Mouse (Mus musculus) A20 (cell line): Measurements from ENCODE around the gene Gm21887.
"Not testable (repeated sequence)": the region's sequence is repeated elsewhere in the genome, so short reads cannot be mapped to it uniquely, and the experiment has no call there.

ENCODE experiments used
- DNase-seq: peaks from one replicate; pipeline ENCODE4 v3.0.0-alpha.2; 2011; ENCODE audit warnings: low read depth, low spot score

The Gm21887 gene

DNA sequence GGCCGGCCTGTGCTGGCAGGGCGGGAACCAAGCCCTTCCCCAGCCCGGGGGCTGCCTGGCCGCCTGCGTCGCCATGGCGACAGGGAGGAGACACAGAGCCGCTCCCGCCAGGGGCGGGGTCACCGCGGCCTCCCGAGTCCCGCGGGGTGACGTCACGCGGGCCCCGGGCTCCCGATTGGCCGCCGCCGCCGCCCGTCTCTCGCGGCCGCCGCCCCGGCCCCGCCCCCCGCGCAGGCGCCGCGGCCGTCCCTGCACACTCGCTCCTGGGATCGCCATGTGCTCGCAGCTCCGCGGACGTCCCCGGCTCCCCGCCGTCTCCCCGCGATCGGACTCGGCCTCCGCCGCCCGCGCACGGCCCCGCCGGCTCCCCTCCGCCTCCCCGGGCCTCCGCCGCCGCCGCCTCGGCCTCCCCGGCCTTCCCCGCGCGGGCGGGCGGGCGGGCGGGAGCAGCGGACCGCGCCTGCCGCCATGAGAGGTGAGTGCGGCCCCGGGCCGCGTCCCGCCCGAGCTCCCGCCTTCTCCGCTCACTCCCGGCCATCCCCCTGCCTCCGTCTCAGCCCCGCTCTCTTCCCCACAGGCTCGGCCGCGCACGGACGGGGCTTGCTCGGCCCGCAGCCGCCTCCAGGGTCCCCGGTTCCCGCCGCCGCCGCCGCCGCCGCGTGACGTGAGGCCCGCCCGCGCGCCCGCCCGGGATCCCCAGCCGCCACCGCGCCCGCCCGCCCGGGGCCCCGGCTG is at the start of gene Gm21887:
Gene Gm21887, plus strand, starts transcription at position 644 of the 735 bp plus-strand sequence.
- DNase-seq: peak; percentile 98

DNA sequence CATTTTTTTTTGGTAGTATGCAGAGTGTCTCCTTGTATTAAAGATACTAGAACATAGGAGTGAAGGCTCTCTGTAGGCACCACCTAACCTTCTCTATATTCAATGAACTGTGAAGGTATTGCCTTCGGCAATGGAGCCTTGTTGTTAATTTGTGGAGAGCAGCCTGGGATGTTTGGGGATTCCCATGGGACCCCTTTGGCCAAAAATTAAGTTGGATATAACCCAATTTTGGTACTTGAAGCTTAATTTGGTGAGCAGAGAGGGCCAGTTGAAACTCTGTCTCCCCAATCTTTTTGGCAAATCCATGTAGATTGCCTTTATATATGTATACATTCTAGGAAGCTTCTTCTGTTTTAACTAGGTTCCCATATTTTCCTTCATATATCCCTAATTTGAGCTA is 40.1 kb upstream of the Gm21887 start:
- DNase-seq: no peak

DNA sequence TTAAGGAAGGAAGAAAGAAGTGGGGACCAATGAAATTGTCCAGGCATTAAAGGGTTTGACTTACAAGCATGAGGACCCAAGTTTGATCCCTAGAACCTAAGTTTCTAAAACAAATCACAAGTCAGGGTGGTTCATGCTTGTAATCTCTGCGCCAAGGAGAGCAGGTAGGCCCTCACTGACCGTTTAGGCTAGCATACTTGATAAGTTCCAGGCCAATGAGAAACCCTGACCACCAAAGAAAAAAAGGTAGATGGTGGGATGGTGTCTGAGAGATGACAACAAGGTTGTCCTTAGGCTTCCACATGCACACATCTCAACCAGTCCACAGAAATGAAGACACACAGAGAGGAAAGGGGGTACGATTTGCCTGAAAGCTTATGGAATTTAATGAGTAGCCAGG is 39.7 kb upstream of the Gm21887 start:
- peak; percentile 2 for DNase-seq

GRCm38 (mm10) chrX:169970546-169970945 is 38.9 kb upstream of the Gm21887 start:
- peak; percentile 2 for DNase-seq

DNA sequence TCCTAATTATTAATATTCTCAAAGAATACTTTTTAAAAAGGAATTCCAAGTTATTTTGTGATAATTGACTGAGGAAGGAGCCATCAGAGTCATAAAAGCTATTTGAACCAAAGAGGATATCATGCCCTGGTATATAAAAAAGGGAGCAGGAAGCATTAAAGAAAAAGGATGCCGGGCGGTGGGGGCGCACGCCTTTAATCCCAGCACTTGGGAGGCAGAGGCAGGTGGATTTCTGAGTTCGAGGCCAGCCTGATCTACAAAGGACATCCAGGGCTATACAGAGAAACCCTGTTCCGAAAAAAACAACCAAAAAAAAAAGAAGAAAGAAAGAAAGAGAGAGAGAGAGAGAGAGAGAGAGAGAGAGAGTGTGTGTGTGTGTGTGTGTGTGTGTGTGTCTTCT is 37.9 kb upstream of the Gm21887 start:
- not testable (repeated sequence) for DNase-seq

DNA sequence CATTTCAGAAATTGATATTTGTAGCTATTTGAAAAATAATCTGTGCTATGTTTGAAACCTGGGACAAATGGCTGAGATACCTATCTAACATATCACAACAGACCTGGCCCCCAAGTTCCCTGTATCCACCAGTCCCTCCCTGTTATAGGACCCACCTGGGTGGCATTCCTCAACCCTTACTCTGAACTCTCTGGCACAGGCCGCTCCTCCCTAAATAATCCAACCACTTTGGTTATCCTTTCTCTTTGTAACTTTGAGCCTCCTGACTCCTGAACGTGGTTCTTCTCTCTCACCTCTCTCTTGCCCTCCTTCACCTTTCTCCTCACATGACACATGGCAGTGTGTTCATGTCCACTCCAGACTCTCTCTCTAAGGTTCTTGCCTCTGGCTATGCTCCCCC is 37.3 kb upstream of the Gm21887 start:
- DNase-seq: peak; percentile 10

DNA sequence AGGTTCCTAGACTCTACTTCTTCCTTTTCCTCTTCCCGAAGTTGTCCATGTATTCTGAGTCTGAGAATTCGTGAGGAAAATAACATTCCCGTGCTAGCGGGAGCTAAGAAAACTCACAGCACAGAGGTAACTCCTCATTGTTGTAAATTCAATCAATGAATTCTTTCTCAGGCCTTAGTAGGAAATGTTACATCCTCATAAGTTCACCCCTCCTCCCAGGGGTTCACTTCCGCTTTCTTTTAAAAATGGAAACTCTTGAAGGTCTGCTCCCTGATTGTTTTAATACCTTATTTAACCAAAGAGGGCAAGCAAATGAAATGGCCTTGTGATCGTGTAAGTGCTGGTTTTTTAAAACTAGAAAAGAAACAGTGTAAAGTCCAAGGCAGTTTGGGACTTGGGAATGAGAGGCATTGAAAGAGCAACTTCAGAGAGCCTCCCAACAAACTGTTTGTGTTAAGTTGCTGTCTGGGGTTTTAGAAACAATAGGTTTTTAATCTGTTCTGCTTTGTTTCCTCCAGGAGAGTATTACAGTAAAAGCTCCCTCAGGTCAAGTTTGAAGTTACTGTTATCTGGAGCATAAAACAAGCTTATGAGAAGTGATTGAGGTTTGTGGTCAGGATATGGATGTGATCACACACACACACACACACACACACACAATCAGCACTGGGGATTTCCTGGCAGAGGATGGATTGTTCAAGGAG is 36.5 kb upstream of the Gm21887 start:
- peak; percentile 87 for DNase-seq

DNA sequence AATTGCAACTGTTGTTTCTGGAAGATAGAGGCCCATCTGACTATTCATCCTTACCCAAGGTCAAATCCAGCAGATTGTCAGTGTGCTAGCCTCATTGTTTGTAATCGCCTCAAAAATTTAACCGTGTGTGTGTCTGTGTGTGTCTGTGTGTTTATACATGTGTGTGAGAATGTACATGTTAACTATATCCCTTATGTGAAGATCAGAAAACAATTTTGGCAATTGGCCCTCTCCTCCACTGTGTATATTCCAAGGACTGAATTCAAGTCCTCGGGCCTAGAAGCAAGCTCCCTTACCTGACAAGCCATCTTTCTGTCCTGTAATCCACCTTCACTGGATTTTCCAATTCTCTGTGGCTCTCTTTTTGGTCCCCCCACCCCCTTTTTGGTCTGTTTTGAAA is 35.7 kb upstream of the Gm21887 start:
- peak; percentile 50 for DNase-seq

- DNase-seq: peak; percentile 13
Measured at GRCm38 (mm10) chrX:169974456-169974855, 35.0 kb upstream of the Gm21887 start.

DNA sequence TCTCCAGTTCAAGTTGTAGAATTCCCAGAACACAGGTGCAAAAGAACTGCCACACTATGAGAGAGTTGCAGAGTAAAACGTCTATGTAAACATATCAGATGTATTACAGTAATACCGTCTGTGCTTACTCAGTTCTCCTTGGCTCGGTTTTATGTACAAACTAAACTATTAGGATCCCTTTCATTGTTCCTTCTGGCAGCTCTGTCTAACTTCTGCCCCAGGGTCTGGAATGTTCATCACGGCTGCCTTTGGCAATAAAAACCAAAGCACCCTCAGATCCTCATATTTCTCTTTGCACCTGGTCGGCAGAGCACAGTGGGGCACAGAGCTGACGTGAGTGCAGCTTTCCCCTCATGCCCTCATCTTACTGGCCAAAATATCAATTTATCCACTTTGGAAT is 34.5 kb upstream of the Gm21887 start:
- peak; percentile 40 for DNase-seq

DNA sequence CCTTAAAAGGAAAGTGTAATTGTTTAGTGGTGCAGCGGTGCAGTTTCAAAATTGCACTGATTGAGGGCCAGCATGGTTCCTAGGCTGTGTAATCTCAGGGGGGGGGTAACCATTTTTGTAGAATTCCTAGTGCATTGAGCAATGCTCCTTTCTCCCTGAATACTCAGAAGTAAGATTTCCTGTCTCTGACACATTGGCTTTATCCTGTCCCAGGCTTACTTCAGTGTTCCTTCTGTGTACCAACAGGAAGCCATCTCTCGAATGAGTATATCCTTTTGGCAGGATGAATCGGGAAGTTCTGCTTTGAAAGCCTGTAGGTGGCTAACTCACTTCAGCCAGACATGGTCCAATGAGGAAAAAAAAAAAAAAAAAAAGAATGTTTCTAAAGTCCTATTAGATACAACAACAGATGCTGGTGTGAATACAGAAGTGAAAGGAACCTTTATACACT is 33.8 kb upstream of the Gm21887 start:
- peak; percentile 76 for DNase-seq

GRCm38 (mm10) chrX:169976340-169976739 is 33.1 kb upstream of the Gm21887 start:
- not testable (repeated sequence) for DNase-seq

DNA sequence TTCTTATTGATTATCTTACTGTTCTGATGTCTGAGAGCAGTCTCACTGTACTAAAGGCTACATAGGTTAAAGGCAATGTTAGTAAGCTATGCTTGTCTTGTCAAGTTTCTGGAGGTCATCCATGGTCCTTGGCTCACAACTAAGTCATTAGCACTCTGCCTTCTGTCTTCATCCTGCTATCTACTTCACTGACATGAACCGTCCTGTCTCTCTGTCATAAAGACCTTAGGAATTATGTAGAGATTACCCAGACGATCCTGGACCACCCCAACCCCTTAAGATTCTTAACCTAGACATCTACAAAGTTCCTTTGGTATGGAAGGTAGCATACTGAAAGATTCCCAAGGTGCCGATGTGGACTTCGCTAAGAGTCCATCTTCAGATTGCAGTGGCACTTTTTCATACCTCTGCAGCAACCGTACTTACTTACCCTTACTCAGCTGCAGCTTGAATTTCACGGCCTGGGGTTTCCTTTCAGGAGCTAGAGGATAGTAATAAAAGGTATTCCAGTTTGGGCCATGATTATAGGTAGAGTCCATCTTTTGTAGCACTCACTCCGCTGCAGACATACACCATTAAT is 31.5 kb upstream of the Gm21887 start:
- peak; percentile 6 for DNase-seq

- DNase-seq: peak; percentile 72
Measured at GRCm38 (mm10) chrX:169978436-169979381, 30.8 kb upstream of the Gm21887 start.

- peak; percentile 60 for DNase-seq
Measured at GRCm38 (mm10) chrX:169979461-169980202, 29.8 kb upstream of the Gm21887 start.

DNA sequence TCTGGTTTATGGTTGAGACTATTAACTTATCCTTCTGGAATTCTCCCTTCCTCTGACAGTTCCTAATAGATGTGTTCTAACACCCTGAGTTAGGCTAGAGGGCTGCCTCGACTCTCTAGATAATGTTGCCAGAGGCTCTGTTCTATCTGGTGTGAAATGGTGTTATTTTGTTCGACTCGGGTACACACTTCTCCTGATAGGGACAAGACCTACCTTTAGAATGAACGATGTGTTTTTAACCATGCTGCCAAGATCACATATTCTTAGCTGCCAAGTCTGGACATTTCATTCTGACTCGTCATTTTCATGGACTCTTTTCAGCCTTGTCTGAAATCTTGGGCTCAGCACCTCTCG is 29.3 kb upstream of the Gm21887 start:
- not testable (repeated sequence) for DNase-seq

DNA sequence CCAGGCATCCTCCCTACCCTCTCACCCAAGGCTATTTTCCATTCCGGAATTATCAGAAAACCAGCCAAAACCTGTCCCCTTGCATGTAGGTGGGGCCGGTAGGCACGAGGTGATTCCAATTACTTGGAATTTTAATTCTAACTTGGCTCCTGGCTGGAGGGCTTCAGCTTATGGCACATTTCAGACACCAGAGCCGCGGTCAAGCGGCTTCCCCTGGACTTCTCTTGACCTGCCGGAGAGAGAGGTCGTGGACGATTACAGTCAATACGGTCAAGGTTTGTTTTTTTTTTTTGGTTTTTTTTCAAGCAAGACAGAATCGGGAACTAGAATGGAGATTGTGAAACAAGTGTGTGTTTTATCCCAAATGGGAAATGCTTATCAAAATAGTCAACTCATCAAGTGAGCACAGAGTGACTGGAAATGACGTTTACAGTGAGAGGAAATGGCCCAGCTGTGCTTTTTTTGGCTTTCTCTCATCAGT is 28.6 kb upstream of the Gm21887 start:
- DNase-seq: no peak

DNA sequence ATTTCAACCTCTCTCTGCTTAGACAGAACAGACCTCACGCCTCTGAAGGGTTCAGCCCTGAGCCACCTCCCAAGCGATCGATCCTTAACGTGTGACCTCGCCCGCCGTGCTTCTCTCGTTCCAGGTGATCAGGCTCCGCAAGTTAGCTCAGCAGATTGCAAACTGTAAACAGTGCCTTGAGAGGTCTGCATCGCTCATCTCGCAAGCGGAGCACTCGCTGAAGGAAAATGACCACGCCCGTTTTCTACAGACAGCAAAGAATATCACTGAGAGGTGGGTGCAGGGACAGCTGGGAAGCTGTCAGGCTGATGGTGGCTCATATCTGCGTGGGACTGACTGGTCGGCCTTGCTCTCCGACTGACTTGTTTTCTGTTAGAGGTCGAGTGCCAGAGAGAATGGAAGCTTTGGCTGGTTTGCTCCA is 27.7 kb upstream of the Gm21887 start:
- peak; percentile 5 for DNase-seq

GRCm38 (mm10) chrX:169982606-169983400 is 26.7 kb upstream of the Gm21887 start:
- peak; percentile 2 for DNase-seq
